Mouse (Mus musculus) mouse trophoblast stem cell (cell line): Measurements from ENCODE around the gene Kmt5a.

Experiments used
- in situ Hi-C, 2 experiments: fragments of 300-500 bp; cut with MseI, MboI; formaldehyde crosslinking; loops; 2 replicates in 1 of 2; 3 replicates in 1 of 2; pipeline ENCODE4 v1.15.1; 2025

Gene Kmt5a

DNA sequence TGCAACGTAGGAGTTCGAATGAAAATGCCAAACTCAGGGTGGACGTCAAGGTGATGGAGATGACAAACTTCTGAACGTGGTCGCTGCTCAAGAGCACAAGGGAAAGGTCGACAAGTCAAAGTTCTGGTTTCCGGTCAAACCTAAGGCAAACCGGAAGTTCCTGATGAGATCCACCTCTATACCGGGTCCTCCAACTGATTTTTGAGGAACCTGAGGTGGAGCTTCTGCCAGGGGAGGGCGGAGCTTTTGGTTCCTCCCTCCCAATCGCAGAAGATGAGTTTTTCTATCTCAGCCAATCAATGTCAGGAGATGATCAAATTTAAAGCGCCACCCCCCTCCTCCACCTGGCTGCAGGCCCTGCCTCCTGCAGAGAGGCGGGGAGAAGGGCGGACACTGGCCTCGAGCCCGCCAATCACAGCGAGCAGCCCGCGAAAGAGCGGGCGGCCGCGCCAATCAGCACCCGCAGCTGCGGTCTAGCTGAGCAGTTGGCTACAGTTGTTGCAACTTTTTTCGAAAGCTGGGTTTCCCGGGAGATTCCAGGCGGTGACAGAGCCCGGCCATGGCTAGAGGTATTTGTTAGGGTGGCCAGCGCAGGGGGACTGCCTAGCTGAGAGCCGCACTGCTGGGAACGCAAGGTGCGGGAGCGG is at the start of gene Kmt5a:
Gene Kmt5a, plus strand, starts transcription at position 484 of the 647 bp plus-strand sequence.
- in situ Hi-C loops: loop anchor here (5.0 to 10.0 kb wide), 3 partner anchors 38 to 95 kb away; partner anchors contain the start of genes Rilpl1 (in 1 of the 2), Rilpl2 (in 1 of the 2) and Snrnp35 (in 1 of the 2)

DNA sequence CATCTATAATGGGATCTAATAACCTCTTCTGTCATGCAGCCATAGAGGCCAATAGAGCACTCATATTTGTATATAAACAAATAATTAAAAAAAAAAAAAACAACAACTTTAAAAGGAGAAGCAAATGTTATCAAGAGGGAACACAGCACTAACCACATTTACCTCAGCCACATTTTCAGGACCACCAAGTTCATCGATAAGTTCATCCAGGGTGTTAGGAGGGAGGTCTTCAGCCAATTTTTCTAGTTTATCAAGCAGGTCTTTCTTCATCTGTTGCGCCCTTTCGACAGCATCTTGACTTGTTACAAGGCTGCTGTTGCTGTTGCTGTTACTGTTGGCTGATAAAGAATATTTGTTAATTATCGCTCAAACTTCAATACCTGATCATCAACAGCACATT is 47.3 kb upstream of the Kmt5a start:
- in situ Hi-C loops: no loop called here

DNA sequence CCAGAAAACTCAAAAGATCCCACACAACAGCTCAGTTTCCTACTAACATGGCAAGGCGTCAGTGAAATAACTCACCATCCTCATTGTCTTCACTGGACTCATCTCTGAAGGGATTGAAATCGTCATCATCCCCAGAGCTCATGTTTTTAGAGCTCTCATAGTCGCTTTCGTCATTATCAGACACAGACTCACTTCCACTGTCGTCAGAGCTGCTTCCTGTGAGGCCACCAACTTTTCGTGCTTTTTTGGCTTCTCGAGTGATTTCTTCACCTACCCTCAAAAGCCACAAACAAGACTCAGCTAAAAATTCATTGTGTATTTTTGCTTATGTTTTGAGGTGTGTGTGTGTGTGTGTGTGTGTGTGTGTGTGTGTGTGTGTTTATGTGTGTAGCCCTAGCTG is 46.0 kb upstream of the Kmt5a start:
- in situ Hi-C loops: no loop called here

DNA sequence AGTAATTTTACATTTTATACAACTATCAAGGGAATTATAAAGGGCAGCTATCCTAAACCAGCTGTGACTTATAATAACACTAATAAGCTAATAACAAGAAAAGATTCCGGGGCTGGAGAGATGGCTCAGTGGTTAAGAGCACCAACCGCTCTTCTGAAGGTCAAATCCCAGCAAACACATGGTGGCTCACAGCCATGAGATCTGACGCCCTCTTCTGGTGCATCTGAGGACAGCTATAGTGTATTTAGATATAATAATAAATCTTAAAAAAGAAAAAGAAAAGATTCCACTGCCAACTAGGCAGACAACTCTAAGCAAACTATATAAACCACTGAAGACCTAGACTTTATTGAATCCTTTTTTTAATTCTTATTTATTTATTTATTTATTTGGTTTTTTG is 28.9 kb upstream of the Kmt5a start:
- in situ Hi-C loops: no loop called here

DNA sequence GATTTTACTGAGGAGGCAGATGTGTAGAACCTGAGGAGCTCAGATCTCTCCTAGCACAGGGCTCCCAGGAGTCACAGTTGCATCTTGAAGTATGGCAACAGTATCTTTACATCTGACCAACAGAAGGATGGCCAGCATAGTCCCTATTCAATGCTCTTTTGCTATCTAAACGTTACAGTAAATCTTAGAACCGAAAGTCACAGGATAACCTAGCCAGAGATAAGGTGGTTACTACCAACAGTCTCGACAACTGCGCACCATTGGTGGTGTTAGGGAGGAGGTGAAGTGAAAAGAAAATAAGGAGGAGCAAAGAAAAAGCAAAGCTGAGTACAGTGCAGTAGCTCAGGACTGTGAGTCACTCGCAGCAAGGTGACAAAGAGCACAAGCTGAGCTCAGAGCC is 27.6 kb upstream of the Kmt5a start:
- in situ Hi-C loops: no loop called here

DNA sequence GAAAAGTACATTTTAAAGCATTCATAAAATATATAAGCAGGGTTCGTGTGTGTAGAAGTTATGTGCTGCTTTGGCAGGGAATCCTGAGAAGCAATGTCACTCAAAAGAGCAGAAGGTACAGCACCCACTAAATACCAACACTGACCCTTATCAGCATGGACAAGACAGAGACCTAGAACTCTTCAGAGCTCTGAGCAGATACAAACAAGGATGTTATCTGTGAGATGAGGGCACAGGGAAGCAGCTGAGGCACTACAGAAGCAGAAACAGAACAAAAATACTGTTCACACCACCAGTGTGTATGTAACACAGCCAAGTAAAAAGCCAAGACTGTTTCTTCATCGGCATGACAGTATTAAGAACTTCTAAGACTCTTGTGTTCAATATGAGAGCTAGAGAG is 20.8 kb upstream of the Kmt5a start:
- in situ Hi-C loops: no loop called here

DNA sequence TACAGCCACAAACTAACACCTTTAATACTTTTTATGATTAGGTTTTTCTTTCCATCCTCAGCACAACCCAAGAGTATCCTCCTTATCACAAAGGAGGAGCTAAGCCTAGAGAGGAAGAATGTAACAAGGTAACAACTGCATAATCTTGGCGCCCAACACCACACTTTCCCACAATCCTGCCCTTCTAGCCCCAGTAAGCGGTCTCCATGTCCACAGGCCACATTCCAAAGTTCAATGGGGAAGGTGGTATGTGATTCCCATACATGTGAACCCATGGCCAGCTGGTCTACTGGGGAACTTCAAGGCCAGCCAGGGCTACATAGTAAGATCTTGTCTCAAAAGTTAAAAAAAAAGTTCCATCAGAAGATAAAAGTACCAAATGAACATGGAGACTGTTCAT is 17.9 kb upstream of the Kmt5a start:
- in situ Hi-C loops: no loop called here

DNA sequence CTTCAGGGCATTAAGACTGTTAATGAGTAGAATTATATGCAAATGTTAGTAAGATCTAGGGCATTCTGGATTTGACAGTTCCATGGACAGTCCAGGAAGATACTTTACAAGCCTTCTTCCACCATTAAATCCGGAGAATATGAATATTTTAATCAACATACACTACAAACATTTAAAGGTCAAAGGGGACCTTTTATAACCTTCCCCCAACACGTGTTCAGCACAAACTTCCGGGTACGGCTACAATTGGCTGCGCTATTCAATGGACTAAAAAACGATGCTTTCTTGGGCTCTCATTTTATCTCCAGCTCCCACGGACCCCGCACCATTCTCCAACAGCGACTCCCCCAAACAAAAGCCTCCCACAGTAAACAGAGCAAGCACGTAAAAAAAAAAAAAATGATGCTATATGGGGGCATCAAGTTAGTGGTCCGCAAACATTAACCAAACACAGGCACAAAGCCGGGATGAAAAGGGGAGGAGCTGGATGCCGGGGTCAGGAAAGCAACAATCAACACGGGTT is 15.5 kb upstream of the Kmt5a start:
- in situ Hi-C loops: no loop called here

DNA sequence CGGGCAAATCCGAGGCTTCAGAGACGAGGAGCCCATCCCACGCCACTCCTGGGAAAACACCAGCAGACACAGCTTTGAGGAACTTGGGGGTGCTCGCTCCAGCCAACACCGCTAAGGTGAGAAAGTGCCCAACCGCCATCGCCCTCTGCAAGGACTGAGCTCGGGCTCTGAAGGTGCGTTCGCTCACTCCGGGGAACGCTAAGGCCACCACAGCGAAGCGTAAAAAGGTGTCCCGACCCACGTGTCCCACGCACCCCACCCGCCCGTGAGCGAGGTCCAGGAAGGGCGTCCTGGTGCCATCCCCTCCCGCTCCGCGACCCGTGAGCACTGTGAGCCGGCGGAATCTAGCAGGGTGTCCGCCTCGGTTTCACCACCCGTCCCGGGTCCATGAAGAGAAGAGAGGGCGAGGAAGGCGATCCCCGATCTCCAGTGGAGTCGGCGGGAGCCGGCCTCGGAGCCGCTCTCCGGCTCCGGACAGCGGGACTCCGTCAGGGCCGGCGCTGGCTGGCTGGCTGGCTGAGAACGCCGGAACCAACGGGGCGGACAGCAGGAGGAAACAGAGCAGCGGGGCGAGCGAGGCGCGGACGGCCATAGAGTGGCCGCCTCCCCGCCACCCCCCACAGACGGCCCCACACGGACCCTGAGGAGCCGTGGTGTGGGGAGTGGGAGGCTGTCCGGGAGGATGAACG is 14.9 kb upstream of the Kmt5a start:
- in situ Hi-C loops: no loop called here

DNA sequence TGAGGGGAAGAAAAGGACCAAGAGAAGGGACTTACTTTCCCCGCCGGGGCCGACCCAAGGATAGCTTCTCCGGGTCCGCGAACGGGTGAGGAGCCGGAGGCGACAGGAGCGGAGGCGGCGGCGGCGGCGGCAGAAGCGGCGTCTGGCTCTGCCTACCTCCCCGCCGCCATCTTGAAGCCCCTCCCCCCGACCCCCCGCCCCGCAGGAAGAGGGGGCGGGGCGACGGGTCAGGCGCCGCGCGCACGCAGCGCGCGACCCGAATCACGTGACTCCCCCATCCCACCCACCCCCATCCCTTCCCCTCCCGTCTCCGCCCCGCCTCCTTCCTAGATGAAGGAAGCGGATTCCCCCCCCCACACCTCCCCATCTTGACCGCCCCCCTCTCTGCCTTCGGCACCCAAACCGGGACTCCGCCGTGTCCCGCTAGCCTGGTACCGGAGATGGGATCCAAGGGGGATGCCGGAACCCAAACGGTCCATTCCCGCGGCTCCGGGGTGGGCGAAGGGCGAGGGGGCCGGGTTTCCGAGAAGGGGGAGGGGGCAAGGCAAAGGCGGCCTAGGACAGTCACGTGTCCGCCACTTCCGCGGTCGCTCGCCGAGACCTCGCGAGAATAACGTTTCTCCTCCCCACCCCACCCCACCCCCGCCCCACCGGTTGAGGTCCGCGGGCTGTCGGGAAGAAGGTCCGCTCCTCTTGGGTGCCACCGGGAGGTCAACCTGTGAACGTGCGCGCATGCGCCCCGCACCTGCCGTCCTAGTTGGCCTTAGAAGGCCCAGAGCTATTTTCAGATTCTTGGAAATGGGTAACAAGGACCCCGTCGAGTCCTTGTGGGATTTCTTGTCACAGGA is 14.1 kb upstream of the Kmt5a start, which contains the start of gene Sbno1:
Gene Sbno1, minus strand, starts transcription at position 590 of the 848 bp plus-strand sequence.
- in situ Hi-C loops: no loop called here

DNA sequence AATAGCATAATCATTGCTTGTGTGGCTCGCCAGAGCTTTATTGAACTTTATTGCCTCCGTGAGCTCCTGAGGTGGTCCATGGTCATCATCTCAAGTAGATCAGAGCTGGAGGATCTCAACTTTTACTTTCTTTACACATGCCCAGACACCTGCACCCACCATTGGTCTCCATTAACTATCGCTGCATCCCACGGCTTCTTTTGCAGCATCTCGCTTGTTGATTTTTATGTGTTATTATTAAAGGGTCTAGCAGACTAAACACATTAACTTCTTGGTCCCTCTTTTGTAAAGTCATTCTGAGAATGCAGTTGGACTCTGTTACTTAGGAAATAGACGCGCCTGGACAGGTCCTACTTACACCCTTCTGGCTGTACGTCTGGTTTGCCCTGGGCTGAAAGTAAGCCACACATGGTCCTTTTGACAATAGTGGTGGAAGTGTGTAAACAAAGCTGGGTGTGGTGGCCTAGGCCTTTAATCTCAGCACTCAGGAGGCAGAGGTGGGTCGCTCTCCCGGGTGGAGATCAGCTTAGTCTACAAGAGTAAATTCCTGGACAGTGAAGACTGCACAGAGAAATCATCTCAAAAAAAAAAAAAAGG is 13.2 kb upstream of the Kmt5a start:
- in situ Hi-C loops: no loop called here

DNA sequence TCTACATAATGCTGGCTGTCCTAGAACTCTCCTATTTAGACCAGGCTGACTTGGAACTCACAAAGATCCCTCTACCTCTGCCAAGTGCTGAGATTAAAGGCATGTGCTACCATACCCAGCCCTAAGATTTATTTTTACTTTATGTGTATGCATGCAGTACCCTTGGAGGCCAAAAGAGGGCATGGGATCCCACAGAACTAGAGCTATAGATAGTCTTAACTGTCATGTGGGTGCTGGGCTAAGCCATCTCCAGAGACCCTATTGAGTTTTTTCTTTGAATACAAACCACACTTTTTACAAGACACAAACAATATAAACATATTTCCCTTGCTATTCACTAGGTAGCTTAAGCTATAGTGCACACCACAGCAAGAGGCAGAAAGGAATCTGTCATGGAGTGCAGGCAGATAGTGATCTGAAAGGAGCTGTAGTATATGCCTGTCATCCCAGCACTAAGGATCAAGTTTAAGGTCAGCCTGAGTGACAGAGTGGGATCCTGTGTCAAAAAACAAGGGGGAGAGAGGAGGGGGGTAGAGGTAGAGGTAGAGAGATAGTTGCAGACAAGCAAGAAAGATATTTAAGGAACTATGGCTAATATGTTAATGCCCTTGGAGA is 7.2 kb upstream of the Kmt5a start:
- in situ Hi-C loops: loop anchor here (5.0 to 10.0 kb wide), 3 partner anchors 52 to 102 kb away; partner anchors contain the start of genes Rilpl1 (in 2 of the 2) and Snrnp35 (in 1 of the 2)

DNA sequence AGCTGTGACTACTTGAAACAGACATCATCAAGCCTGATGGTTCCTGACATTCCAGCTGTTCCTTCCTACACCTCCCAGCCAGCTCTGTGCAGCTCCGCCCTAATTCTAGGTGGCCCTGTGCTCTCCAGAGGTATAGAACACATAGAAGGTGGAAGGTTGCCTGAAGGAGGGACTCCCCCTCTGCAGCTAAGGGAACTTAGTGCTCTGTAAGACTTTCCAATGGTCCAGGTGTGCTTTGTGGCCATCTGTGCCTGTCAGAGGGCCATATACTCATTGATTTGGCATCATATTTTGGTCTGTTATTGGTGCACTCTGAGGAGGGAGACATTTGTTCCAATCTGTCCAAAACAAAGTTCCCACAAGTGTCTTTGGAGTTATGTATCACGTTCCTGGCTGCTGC is 6.7 kb upstream of the Kmt5a start:
- in situ Hi-C loops: loop anchor here (5.0 to 10.0 kb wide), 3 partner anchors 52 to 102 kb away; partner anchors contain the start of genes Rilpl1 (in 2 of the 2) and Snrnp35 (in 1 of the 2)

DNA sequence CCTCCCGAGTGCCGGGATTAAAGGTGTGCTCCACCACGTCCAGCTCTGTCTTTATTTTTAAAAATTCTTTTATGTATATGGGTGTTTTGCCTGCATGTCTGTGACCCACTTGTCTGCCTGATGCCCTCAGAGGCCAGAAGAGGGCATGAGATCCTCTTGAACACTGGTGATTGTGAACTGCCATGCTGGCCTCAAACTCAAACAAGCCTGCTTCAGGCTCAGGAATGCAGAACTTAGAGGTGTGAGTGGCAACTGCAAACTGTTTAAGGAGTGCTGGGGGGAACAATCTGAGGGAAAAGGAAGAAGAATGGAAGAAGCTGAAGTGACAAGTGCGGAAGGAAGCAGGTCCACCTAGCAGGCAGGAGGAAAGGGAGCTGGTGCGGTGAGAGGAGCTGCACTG is 1.5 kb upstream of the Kmt5a start:
- in situ Hi-C loops: loop anchor here (10.0 kb wide), 2 partner anchors 47 to 97 kb away; partner anchors contain the start of genes Rilpl1 (in 1 of the 2) and Snrnp35 (in 1 of the 2)

DNA sequence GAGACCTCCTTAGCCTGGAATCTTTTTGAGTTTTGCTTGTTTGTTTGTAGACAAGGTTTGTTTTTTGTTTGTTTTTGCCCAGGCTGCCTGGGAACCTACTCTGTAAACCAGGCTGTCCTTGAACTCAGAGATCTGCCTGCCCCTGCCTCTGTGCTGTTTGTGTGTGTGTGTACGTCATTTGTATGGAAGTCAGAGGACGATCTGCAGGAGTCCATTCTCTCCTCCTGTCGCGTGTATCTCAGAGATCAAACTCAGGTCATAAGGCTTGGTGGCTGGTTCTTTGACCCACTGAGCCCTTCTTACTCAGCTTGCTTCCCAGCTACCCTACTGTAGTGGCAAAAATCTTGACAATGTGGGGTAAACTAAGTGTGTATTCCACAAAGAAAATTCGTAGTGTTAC is 984 bp upstream of the Kmt5a start:
- in situ Hi-C loops: loop anchor here (10.0 kb wide), 2 partner anchors 46 to 96 kb away; partner anchors contain the start of genes Rilpl1 (in 1 of the 2) and Snrnp35 (in 1 of the 2)

DNA sequence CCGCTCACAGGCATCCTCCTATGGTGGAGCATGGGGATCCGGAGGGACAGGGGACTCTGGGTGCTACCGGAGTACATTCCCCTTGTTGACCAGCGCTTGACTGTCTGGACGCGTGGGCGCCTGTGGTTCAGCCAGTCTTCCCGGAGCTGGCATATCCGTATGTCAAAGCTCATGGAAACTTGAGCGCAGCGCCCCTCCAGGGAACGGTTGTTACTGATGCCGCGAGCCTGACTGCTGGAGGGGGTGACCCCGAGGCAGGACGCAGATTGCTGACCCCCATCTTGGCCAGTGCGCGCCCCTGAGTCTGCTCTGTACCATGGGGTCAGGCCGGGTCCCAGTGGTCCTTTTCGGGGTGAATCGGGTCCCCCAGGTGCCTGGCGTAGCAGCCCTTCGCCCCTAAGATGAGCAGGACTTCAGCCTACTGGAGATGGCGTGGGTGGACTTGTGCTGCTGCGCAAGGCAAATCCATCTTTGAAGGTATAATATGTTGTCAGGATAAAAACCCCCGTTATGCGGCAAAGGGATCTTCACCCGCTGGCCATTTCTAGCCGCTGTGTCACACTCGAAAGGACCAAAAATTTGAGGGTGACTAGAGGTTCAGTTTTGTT is 468 bp downstream of the Kmt5a start:
- in situ Hi-C loops: loop anchor here in 1 of 2 experiments (5.0 kb wide), 1 partner anchor 37 kb away; the partner anchor contains the start of gene Rilpl2

DNA sequence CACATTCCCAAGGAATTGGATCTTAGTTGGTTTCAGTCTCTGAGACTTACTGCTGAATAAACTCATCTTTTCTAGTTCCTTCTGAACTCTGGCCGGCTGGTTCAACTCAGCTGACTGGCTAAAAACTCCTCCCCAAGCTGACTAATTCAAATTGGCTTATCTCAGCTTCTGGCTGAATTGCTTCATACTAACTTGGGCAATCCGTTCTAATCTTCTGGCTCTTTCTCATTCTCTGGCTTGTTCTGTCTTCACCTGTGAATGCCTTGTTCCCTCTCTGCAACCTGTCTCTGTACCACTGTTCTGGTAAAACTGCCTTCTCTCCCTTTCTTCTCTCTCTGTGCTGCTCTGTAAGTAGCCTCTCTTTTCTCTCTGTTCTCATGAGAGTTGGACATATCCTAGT is 2.9 kb downstream of the Kmt5a start:
- in situ Hi-C loops: loop anchor here in 1 of 2 experiments (5.0 kb wide), 1 partner anchor 35 kb away; the partner anchor contains the start of gene Rilpl2

DNA sequence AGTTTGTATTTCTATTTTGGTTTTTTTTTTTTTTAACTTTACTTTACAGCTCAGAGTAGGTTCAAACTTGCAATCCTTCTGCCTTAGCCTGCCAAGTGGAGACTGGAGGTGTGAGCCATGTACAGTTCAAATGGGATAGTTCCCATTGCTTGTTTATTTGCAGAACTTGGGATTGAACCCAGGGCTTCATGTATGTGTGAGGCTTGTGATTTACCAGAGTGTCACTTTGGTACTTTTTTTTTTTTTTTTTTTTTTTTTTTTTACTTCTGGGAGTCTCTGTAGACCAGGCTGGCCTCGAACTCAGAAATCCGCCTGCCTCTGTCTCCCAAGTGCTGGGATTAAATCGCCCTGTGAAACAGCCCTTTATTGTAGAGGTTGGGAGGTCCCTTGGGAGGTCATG is 4.5 kb downstream of the Kmt5a start:
- in situ Hi-C loops: loop anchor here in 1 of 2 experiments (5.0 kb wide), 1 partner anchor 33 kb away; the partner anchor contains the start of gene Rilpl2

DNA sequence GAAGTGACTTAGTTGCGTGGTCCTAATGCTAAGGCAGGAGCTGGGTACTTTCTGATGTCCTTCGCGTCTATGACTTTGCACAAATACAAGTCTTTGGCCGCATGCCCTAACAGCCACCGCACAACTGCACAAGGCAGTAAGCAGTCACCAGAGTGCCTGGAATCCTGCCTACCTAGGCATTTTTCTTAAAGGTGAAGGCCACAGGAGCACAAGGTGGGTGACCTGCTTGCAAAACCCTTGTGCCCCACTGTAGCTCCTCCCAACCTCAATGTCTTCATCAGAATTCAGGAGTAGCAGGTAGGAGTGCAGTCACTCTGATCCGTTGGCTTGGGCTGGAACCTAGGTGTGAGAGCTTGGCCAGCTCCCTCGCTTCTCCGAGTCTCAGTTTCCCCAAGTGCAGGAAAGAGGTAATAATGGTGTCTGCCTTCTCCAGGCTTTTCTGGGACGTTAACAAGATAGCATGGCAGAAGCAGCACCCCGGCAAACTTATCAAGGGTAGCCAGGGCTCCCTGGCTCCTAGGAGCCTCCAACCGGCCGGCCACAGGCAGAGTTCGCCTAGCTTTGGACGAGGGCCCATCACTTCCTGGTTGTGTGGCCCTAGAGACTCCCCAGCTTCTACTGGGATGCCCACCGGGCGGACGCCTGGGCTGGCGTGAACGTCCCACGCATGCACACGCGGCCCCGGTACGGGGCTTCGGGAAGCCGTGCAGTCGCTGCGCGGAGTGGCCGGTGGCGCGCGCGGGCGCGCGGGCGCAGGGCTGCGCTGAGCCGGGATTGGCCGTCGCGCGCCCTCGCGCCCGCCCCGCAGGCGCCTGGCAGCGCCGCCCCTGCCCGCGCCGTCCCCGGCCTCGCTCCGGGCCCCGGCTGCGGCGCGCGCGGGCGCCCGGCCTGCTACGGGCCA is 5.2 kb downstream of the Kmt5a start:
- in situ Hi-C loops: loop anchor here in 1 of 2 experiments (5.0 kb wide), 1 partner anchor 32 kb away; the partner anchor contains the start of gene Rilpl2
